Mouse (Mus musculus) kidney, embryonic 14.5 days (tissue): ENCODE data around the gene Tanc1. TPM values are rescaled to one million over a fixed set of nuclear protein-coding genes. Genes with fewer than 3 reads are reported as not detected.

ENCODE experiments used
- ATAC-seq: fragments of 200-750 bp; cut with Nextera tagmentation; 2 replicates; pipeline ENCODE4 v1.8.0; 2017; ENCODE audit warnings: moderate number of reproducible peaks, mild to moderate bottlenecking, moderate TSS enrichment, moderate library complexity; ENCODE audit not compliant: low FRiP score, low TSS enrichment
- H3K27ac ChIP-seq: fragments of 300-500 bp; sonication (generic); 2 replicates; pipeline ENCODE4 v1.5.1; 2014; ENCODE audit warnings: low read depth, mild to moderate bottlenecking, low read length, moderate library complexity, mixed read lengths
- H3K27me3 ChIP-seq: fragments of 300-500 bp; sonication (generic); 2 replicates; pipeline ENCODE4 v1.6.1; 2014; ENCODE audit warnings: mild to moderate bottlenecking, low read length; ENCODE audit not compliant: control insufficient read depth, insufficient read depth
- H3K36me3 ChIP-seq: fragments of 300-500 bp; sonication (generic); 2 replicates; pipeline ENCODE4 v1.6.1; 2014; ENCODE audit warnings: low read length, mixed read lengths; ENCODE audit not compliant: control insufficient read depth, insufficient read depth
- H3K4me1 ChIP-seq: fragments of 300-500 bp; sonication (generic); 2 replicates; pipeline ENCODE4 v1.6.1; 2014; ENCODE audit warnings: low read length, mixed read lengths; ENCODE audit not compliant: control insufficient read depth, insufficient read depth
- H3K4me2 ChIP-seq: fragments of 300-500 bp; sonication (generic); replicated peaks from 2 replicates; pipeline ENCODE4 v1.6.1; 2014; ENCODE audit warnings: low read depth, mild to moderate bottlenecking, low read length
- H3K4me3 ChIP-seq: fragments of 300-500 bp; sonication (generic); 2 replicates; pipeline ENCODE4 v1.5.1; 2014; ENCODE audit warnings: mild to moderate bottlenecking, low read length
- H3K9ac ChIP-seq: fragments of 300-500 bp; sonication (generic); 2 replicates; pipeline ENCODE4 v1.6.1; 2014; ENCODE audit warnings: low read depth, mild to moderate bottlenecking, low read length, moderate library complexity
- H3K9me3 ChIP-seq: fragments of 300-500 bp; sonication (generic); 2 replicates; pipeline ENCODE4 v1.6.1; 2016; ENCODE audit warnings: low read length; ENCODE audit not compliant: control insufficient read depth
- WGBS: fragments of 180-500 bp; shearing (Covaris S2); extraction: QIAGEN DNeasy Blood & Tissue Kit; methylation state at CpG from one replicate; pipeline ENCODE4 v1.1.7; 2014; 5-methylcytosine and 5-hydroxymethylcytosine counted together
- polyA plus RNA-seq: library from polyadenylated mRNA; unstranded; fragments of >200 nt; fragmentation: Nextera tagmentation; extraction: Ambion mirVana; gene quantifications from 2 replicates; pipeline ENCODE4 v1.2.1, GENCODE M21; 2014

The Tanc1 gene
- polyA plus RNA-seq, 1 experiment from 2014 or later: 43.8 TPM

DNA sequence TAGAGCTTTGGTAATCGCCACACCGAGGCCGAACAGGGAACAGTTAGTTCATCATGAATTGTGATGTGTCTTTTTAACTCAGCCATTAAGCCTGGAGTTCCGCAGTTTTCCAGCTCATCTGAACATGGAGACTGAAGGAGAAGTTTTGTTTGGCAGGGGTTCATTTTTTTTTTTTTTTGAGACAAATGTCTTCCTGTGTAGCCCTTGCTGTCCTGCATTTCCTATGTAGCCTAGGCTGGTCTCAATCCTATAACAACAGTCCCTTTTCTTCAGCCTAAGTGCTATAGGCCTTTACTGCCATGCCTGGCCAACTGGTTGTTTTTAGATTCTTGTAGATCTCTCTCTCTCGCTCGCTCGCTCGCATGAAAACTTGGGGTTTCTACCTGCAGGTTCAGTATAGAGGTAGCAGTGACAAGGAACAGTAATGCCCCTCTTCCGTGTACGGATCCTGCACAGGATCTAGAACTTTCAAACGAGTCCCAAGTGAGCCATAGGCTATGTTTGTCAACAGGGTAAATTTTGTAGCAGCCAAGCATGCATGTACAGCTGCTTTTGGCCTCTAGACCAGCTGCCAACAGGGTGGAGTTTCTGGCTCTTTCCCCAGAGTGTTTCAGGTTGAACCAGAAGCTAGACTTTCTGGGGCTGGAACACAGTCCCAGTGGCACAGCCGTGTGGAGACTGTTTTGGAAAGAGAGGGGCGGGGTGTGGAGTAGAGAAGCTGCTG is 157.0 kb downstream of the Tanc1 start:
- Histone ChIP-seq H3K27ac (peak overlapping the region; percentile 56; the same call in 1 of the 2 replicates), H3K4me2 (no peak overlapping the region), H3K9ac (no peak overlapping the region), H3K36me3 (peaks cover 5% of the 10 kb centered on the region; the same call in 1 of the 2 replicates), H3K4me1 (peaks cover 54% of the 10 kb centered on the region), H3K27me3 (no peaks in the 10 kb centered on the region), H3K9me3 (no peaks in the 10 kb centered on the region), H3K4me3 (no peak overlapping the region)
- ATAC-seq: no peak
- WGBS: 57% methylated on average over 13 of the region's 13 CpGs

DNA sequence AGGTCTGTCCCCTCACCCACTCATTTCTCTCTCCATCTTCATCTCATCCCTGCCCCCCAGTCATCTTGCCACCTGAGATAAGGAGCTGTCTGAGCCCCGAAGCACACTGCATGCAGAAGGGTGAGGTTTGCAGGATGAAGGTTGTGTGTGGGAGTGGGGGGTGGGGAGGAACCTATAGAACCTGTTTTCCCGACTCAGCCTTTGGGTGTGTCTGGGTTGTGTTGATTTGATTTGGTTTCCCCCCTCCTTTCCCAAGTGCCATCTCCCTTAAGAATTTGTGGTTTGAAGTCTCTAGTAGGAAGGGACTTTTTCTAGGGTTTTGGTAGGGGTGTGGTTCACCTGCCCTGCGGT is 157.5 kb downstream of the Tanc1 start:
- no peak overlapping the region for H3K4me2 ChIP-seq
- no peaks in the 10 kb centered on the region for H3K9me3 ChIP-seq
- WGBS: 58% methylated on average over 3 of the region's 3 CpGs
- H3K4me3 ChIP-seq: no peak overlapping the region
- peaks cover 54% of the 10 kb centered on the region for H3K4me1 ChIP-seq
- H3K27me3 ChIP-seq: no peaks in the 10 kb centered on the region
- H3K27ac ChIP-seq: no peak overlapping the region
- ATAC-seq: no peak
- H3K36me3 ChIP-seq: peaks cover 9% of the 10 kb centered on the region
- no peak overlapping the region for H3K9ac ChIP-seq

DNA sequence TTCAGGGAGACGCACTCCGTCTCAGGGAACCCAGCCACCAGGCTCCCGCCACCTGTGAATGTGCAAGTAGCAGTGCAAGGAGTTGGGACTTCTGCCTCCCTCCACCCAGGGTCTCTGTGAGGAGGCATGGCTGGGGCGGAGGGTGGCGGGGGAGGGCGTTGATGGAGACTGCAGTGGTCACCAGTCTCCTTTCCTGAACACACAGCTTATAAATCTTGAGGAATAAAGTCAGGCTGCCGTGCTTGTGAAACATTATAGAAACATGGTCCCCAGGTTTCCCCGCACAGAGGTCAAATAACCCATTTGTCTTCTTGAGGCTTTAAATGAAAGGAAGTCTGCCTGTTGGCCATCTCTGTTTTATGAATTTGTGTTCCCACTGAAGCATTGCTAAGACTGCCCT is 159.9 kb downstream of the Tanc1 start:
- Histone ChIP-seq H3K4me1 (peaks cover 54% of the 10 kb centered on the region), H3K27me3 (no peaks in the 10 kb centered on the region), H3K4me3 (no peak overlapping the region), H3K9me3 (no peaks in the 10 kb centered on the region), H3K36me3 (peaks cover 25% of the 10 kb centered on the region), H3K9ac (0 out of 2 replicates have a peak overlapping the region, but pooled peaks have one; percentile 12), H3K4me2 (0 out of 2 replicates have a peak overlapping the region, but pooled peaks have one; percentile 15), H3K27ac (peak overlapping the region; percentile 83)
- WGBS: 15% methylated on average over 8 of the region's 8 CpGs
- ATAC-seq: peak; percentile 78

DNA sequence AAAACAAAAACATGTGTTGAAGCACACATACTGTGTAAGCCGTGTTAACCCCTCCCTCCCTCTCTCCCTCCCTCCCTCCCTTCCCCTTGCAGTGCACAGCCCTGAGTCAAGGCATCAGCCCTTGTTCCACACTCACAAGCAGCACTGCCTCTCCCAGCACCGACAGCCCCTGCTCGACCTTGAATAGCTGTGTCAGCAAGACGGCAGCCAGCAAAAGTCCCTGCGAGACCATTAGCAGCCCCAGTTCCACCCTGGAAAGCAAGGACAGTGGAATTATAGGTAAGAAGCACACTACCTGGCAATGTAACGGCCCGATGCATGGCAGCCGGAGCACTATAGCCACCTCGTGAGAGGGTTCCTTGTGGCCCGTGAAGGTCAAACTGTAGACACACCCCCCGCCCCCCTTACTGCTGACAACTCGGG is 160.4 kb downstream of the Tanc1 start:
- Histone ChIP-seq H3K4me2 (0 out of 2 replicates have a peak overlapping the region, but pooled peaks have one; percentile 2), H3K36me3 (peaks cover 27% of the 10 kb centered on the region), H3K9ac (peak overlapping the region; percentile 18; the same call in 1 of the 2 replicates), H3K9me3 (no peaks in the 10 kb centered on the region), H3K4me1 (peaks cover 54% of the 10 kb centered on the region), H3K4me3 (no peak overlapping the region), H3K27me3 (no peaks in the 10 kb centered on the region), H3K27ac (peak overlapping the region; percentile 83)
- 17% methylated on average over 12 of the region's 12 CpGs for WGBS
- peak; percentile 88 for ATAC-seq

DNA sequence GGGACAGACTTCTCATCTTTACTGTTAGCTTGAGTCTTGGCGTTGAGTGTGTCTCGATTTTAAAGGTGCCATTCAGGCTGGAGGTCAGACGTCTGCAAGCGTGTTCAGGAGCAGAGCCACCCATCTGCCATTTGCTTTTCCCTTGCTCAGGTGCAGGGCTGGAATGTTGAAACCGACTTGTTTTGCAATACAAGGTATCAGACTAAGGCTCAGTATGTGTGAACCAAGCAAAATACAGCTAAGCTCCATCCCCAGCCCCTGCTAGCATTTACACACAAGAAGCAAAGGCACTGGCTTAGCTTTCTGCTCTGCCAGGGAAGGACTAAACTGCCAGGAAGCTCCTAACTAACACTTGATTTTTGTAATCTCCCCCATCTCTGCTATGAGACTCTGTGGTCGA is 162.5 kb downstream of the Tanc1 start:
- no peak overlapping the region for H3K4me2 ChIP-seq
- H3K4me1 ChIP-seq: peaks cover 44% of the 10 kb centered on the region
- H3K4me3 ChIP-seq: no peak overlapping the region
- 86% methylated on average over 6 of the region's 6 CpGs for WGBS
- no peak overlapping the region for H3K27ac ChIP-seq
- H3K27me3 ChIP-seq: no peaks in the 10 kb centered on the region
- no peak for ATAC-seq
- no peak overlapping the region for H3K9ac ChIP-seq
- peaks cover 39% of the 10 kb centered on the region for H3K36me3 ChIP-seq
- no peaks in the 10 kb centered on the region for H3K9me3 ChIP-seq

DNA sequence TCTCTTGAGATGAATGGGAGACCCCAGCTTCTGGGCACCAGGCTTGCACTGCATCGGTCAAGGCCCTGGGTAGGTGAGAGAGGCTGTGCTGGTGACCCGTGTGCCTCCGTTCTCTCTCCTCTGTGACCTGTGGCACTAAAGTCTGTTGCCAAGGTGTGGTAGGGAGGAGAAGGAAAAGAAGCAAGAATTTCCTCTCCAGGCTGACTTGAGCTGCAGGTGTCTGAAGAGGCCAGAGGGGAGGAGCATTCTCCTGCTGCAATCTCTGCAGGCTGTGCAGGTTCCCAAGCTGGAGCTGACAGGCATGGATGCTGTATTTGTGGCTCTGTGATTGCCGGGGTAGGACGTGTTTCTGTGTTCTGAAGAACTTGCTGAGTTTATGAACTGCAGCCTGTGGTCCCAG is 163.3 kb downstream of the Tanc1 start:
- 76% methylated on average over 5 of the region's 5 CpGs for WGBS
- no peaks in the 10 kb centered on the region for H3K9me3 ChIP-seq

DNA sequence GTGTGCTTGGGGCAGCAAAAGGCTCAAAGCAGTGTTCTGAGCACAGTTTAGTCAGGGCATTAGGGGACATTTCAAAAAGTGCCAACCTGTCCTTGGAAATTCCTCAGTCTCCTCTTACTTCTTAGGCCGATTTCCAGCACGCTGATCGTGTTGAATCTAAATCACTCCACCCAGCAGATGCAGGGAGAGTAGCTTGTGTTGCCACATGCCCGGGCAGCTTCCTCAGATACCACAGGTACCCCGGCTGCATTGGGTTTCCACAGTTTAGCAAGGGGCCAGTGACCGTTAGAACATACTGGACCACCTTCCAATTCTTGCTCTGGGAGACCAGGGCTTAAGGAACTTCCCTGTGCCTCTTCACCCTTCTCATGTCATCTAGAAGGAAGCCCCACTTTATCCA is 164.0 kb downstream of the Tanc1 start:
- H3K9me3 ChIP-seq: no peaks in the 10 kb centered on the region
- no peak overlapping the region for H3K9ac ChIP-seq
- no peak overlapping the region for H3K4me3 ChIP-seq
- WGBS: 86% methylated on average over 6 of the region's 6 CpGs
- H3K4me2 ChIP-seq: no peak overlapping the region
- H3K27me3 ChIP-seq: no peaks in the 10 kb centered on the region
- H3K4me1 ChIP-seq: peaks cover 34% of the 10 kb centered on the region
- no peak overlapping the region for H3K27ac ChIP-seq
- ATAC-seq: no peak
- peaks cover 42% of the 10 kb centered on the region for H3K36me3 ChIP-seq

More for the DNA sequence above, 163.3 kb downstream of the Tanc1 start:
- Histone ChIP-seq H3K27ac (no peak overlapping the region), H3K9ac (no peak overlapping the region), H3K4me1 (peaks cover 41% of the 10 kb centered on the region), H3K27me3 (no peaks in the 10 kb centered on the region), H3K4me3 (no peak overlapping the region), H3K36me3 (peaks cover 42% of the 10 kb centered on the region), H3K4me2 (no peak overlapping the region)
- no peak for ATAC-seq

DNA sequence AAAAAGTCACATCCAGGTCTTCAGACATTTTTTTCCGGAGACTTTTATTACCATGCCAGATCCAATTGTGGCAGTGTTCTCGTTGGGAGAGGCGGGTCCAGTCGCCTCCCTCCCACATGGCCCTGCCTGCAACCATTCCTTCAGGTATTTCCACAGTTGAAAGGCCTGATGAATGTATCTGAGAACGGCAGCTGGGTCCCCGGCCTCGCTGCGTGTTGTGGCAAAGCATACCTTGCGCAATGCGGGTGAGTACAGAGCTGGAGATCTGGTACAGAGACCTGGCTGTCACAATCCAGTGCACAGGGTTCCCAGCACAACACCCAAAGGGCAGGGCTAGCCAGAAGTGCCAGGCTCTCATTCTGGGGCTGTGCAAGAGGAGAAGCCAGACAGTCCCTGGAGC is 167.5 kb downstream of the Tanc1 start:
- ATAC-seq: no peak
- Histone ChIP-seq H3K9ac (no peak overlapping the region), H3K4me1 (peaks cover 30% of the 10 kb centered on the region), H3K4me2 (no peak overlapping the region), H3K27me3 (no peaks in the 10 kb centered on the region), H3K36me3 (peaks cover 46% of the 10 kb centered on the region), H3K4me3 (no peak overlapping the region), H3K9me3 (no peaks in the 10 kb centered on the region), H3K27ac (no peak overlapping the region; the same call in 1 of the 2 replicates)
- 69% methylated on average over 10 of the region's 10 CpGs for WGBS

DNA sequence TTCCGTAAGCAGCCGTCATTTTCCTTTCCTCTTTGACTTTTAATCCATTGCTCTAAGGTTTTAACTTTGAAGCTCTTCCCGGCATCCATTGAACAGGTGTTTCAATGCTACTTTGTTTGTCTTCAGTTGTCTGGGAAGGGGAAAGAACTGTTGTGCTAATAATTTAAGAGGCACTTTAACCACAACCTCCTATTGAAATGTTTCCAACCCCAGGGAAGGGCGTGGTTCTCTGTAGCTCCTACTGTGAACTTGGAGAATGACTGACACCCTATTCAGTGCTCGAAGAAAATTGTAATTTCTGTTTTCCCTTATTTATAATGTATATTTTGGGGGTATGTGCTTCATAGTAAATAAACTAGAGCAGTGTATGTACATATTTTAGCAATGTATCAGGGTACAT is 168.4 kb downstream of the Tanc1 start:
- no peaks in the 10 kb centered on the region for H3K9me3 ChIP-seq
- H3K27me3 ChIP-seq: no peaks in the 10 kb centered on the region
- peaks cover 40% of the 10 kb centered on the region for H3K36me3 ChIP-seq
- H3K4me2 ChIP-seq: no peak overlapping the region
- H3K4me3 ChIP-seq: no peak overlapping the region
- no peak for ATAC-seq
- no peak overlapping the region for H3K9ac ChIP-seq
- H3K27ac ChIP-seq: peak overlapping the region; percentile 7; the same call in 1 of the 2 replicates
- WGBS: 78% methylated on average over 5 of the region's 5 CpGs
- peaks cover 36% of the 10 kb centered on the region for H3K4me1 ChIP-seq
